Mouse (Mus musculus) gastrocnemius, adult 8-10 months (tissue): ENCODE measurements around the gene Zfp644. TPM values are rescaled to one million over a fixed set of nuclear protein-coding genes. Genes with fewer than 3 reads are reported as not detected.
"Not testable (repeated sequence)": the region's sequence is repeated elsewhere in the genome, so short reads cannot be mapped to it uniquely, and the experiment has no call there.

Source experiments
- DNase-seq, 2 experiments: peaks; one replicate each; pipeline ENCODE4 v3.0.0; 2022; ENCODE audit warnings: low spot score in 2 of 2
- total RNA-seq, 4 experiments: library from RNA; stranded (reverse); gene quantifications; 2 replicates each; pipeline ENCODE4 v1.2.4; 2022

Zfp644 gene
- 10 to 100 TPM; 46.7 to 56.8 (median 48.4) TPM for total RNA-seq

DNA sequence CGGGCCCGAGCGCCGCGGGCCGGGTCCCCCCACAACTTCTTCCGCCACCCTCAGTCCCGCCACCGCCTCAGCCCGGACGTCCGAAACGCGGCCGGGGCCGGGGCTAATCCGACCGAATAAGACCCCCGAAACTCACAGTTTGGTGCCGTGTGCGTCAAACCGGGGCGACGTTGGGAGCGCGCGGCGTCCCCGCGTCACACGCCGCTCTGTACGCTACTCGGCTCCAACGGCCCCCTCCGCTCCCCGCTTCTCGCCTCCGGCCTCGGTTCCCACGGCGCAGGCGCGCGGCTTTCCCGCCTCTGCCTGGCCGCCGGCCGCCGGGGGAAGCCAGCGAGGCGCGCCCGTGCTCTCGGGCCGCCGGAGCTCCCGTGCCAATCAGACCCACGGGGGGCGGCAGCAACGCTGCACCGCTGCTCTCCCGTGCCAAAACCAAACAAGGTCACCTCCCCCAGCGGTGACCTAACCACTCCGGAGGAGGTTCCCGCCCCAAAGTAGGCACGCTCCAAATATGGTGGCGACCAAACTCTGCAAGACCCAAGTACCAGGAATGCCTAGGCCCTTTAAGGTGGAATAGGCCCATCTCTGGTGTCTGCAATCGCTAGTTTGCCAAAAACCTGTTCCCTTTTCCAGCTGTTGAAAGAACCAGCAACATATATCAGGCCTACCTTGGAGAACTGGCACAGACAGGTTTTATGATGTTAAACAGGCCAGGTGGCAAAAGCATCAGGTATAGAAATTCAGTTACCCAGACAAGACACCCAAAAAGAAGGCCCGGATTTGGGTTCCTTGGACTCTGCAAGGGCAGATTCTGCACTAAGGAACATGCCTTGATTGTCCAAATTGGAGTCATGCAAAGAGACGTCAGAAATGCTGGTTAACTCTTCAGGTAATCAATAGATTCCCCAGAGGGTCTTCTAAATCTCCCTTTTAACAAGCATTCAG, at the start of gene Zfp644:
Zfp644 (minus strand) TSS at position 892 of the 942 bp plus-strand sequence.
- DNase-seq, result peak; percentile 71 to 83

DNA sequence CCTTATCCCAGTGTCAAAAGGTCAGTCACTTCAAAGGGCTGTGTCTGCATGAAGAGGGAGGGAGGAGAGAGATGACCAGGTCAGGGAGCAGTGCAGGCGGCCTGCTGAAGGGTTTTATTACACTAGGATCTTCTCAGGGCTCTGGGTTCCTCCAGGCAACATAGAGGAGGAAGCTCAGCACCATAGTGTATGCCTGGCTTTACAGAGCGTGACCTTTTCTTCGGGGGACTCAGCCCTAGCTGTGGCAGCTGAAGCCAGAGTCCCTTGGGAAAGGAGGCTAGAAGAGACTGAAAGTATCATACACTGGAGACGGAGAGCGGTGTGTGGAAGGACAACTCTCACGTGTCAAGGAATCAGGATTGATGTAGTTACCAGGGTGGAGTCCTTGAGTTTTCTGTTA, 42.6 kb upstream of the Zfp644 start:
- no peak for DNase-seq

DNA sequence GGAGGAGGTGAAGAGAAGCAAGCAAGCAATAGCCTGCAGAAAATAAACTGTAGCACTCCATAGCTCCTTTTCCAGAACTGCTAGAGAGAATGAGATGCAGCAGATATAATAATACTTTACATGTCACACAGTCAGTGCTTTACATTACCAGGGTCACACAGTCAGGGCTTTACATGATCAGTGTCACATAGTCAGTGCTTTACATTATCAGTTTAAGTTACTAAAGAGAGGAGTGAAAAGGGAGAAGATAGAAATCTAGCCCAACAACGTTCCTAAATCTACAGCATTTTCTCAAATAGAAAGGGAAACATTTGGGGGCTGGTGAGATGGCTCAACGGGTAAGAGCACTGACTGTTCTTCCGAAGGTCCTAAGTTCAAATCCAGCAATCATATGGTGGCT, 26.4 kb upstream of the Zfp644 start:
- DNase-seq, result no peak

DNA sequence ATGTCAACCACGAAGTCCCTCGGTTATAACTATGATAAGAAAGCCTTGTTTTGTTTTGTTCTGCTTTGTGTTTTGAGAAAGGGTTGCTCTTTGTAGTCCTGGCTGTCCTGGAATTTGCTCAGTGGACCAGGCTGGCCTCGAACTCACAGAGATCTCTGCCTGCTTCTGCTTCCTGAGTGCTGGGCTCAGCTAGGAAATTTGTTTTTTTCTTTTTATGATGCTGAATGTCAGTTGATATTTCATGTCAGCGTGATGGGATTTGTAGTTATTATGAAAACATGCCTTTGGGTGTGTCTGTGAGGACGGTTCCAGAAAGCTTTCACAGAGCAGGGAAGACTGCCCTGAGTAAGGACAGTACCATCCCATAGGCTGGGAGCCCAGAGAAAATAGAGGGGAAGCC, 25.7 kb upstream of the Zfp644 start:
- no peak for DNase-seq

DNA sequence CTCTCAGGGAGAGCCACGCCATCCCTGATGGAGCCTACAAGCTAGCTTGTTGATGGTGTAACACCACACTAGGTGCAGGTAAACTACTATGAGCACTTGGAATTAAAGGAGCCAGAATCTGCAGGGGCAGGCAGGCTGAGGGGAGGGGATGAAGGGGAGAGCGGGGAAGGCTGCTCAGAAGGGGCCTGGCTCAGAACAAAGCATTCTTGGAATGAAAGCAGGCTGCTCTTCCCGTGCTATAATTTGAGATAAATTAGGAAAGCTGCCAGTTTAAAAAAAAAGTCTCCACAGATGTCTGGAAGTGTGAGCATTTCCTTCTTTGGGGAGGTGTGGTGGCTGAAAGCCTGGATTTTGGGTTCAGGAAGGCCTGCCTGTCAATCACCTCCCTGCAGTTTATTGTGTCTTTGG, 14.8 kb upstream of the Zfp644 start:
- no peak for DNase-seq

DNA sequence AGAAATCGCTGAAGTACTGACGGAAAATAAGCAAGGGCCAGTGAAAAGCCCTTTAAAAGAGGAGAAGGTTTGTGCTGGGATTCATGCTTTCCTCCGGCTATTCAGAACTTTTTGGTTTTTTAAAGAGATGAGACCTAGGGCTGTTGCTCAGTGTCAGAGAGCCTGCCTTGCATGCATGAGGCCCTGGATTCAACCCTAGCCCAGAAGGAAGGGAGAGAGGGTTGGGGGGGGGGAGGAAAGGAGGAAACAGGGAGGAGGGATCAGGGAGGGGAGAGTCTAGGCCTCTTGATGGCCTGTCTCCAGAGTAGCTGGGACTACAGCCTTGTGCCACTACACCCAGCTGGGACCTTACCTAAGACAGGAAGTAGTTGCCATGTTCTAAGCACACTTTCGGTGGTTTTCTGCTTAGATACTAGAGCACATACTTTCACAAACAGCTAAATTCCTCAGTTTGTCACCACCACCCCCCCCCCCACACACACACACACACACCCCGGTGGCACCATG, 14.2 kb upstream of the Zfp644 start:
- no peak for DNase-seq

DNA sequence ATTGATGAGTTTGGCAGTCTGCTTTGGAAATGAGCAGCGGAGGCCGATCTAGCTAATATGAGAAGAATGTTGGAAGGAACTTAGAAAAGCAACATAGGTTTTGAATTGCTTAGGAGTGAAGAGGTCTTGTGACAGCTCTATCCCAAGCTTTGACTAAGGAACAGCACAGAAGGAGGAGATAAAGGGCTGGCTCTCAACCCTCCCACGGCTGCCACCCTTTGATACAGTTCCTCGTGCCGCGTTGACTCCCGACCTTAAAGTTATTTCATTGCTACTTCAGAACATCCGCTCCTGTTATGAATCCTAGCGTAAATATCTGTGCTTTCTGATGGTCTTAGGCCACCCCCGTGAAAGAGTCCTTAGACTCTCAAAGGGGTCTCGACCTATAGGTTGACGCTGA, 13.5 kb upstream of the Zfp644 start:
- no peak for DNase-seq

DNA sequence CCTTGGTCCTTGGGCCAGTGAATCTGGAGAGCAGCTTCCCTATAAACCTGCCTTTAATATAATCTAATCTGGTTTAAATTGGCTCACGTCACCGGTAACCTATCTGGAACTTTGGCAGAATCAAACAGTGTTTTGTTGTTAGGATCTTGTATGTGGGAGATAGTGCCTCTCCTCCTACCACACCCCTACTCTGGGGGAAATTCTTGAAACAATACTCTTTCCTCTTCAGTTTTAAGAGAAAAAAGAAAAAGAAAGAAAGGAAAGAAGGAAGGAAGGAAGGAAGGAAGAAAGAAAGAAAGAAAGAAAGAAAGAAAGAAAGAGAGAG, 13.0 kb upstream of the Zfp644 start:
- no peak for DNase-seq

DNA sequence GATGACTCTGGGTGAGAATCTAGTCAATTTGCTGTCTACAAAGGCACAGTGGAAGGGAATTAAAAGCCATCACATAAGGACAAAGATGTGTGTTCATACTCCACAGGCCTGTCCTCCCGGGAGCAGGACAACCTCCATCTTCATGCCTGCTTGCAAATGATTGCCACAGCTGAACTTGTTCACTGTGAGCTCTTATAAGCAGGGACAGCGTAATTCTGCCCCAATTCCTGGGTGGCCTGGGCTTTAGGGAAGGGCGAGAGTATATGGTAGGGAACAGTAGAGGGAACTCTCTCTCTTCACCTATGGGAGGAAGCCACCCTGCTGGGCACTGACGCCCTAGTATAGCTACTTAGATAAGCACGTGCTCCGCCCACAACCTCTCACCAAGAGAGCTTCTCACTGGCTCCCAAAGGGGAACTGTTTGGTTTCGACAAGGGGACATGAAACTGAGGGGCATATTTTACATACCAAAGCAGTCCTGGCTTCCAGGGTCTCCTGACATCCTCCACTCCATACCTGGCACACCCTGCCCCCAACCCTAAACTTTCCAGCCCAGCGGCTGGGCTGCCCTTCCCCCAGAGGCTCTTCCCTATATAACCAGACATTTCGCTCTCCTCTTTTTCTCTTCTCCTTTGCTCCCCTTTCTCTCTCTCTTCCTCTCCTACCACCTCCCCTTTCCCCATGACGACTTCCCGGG, 12.4 kb upstream of the Zfp644 start:
- DNase-seq, result no peak

DNA sequence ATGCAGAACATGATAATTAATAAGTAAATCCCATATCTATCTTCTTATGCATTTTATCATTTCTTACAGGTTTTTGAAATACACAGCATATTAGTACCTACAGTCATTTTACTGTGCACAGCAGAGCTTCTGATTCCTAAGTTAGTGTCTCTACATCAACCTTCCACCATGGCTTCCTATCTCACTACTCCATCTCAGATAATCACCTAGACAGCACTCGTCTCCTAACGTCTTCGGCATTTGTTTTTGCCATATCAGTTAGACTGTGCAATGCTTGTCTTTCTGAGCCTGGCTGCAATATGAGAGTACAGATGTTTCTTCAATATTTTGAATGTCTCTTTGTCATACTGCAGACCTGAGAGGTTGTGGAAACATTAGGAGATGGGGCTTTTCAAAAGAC, 9.3 kb upstream of the Zfp644 start:
- DNase-seq, result no peak

DNA sequence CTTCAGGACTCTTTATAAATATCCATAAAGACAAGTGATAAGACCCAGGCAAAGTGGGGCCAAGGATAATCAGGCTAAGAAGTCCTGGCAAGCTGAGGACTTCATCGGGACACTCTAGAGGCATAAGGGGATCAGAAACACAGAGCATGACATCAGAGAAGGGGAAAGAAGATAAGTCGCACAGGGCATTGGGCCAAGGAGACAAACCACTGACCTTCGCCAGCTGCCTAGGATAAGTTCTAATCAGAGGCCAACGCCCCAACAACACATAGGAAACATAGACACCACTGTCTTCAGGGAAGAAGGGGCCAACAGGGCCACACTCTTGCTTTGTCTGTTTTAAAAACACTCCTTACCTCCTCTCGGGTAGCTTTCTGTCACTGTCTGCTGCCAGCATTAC, 8.1 kb upstream of the Zfp644 start:
- no peak for DNase-seq

DNA sequence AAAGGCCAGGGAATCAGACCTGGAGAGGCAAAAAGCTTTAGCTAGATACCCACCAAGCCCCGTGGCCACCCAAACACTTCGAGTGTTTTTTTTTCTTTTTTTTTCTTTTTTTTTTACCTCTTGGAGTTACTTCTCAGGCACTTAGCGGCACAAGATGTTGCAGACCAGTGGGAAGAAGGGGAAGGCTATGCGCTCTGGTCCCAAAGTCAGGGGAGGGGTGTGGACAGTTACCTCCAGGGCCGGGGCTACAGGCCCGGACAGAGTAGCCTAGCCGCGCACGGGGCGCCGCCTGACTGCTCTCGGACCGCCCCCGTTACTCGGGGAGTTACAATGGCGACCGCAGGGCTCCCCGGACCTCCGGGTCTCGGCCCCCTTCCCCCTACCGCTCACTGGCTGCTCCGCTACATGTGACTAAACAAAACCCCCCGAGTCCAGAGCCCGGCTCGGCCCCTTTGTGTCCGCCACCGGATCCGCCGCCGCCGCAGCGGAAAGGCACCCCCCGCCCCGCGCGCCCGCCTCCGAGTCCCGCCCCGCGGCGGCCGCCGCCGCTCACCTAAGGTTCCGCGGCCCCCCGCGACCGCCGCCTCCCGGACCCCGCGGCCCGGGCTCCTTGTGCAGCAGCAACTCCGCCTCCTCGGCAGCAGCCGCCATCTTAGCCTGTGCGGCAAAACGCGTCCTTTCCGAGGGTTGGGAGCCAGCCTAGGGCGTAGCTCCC, 1.2 kb downstream of the Zfp644 start:
- DNase-seq, result peak; percentile 27 to 57

DNA sequence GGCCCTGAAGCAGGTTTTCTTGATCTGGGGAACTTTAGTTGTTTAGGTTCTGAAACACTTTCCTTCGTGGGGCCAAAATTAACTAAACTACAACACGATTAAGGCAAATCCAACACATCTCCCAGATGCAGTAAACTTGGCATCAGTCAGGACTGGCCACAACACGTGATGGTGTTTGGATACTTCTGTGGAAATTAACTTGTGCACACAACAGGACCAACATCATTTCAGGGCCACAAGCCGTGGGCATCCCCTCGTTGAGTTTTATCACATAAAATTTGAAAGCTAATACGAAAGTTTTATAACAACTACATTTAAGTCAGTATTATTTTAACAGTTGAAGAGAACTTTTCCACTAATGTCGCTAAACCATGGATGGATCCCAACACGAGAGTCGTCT, 1.9 kb downstream of the Zfp644 start:
- no peak for DNase-seq

DNA sequence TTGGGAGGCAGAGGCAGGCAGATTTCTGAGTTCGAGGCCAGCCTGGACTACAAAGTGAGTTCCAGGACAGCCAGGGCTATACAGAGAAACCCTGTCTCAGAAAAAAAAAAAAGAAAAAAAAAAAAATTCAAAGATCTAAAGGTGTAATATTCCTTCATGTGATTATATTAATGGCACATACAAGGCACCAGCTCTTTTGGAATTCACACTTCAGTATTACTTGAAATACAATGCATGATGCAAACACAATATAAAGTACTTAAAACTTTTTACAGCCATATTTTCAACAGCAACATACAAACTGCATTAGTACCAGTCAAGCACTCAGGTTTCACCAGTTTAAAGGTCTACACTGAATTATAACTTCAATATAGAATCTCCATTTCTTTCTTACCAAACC, 2.4 kb downstream of the Zfp644 start:
- no peak for DNase-seq

DNA sequence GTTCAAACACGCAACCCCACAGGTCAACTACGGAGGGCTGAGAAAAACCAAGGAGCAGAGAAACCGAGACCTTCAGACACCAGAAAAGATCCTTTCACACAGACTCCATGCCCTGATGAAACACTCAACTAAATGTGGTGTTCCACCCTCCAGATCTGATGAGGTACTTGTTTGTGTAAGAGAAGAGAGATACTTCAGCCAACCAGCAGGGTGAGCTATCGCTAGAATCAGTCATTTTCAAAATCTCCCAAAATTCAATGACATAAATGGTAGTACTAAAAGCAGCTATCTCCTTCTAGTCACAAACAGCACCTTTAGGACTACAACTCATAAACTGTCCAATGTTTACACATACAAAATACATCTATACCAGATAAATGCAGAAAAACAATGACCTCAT, 4.1 kb downstream of the Zfp644 start:
- no peak for DNase-seq

DNA sequence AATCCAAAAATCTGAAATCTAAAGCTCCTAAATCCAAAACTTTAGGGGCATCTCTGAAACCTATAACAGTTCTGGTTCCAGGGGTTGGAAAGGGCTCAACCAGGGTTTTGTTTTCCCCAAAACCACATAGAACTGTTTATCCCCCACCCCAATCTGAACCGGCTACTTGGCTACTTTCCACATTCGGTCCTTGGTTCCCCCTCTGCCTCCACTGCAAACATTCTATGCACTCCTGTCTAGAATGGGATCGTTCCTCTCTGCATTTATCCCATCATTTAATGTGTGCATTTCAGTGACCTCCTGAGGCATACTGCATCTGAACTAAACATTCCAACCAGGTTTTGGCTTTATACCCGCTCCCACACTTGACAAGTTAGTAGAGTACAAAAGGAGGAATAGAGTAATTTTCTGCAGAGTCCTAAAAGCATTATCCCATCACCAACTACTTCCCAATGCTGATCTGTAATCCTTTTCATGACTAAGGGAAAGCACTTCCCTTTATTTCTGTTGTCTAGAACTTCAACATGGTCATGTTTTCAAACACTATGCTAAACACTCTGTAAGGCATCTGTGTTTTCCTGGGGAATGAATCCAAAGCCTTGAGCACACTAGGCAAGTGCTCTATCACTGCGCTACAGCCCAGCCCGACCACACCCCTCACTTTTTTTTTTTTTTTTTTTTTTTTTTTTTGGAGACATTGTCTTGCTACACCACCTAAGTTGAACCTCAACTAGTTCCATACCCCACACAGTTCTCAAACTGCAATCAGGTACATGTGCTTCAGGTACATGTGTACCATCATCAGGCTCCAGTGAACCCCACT, 16.2 kb downstream of the Zfp644 start:
- DNase-seq, result no peak

DNA sequence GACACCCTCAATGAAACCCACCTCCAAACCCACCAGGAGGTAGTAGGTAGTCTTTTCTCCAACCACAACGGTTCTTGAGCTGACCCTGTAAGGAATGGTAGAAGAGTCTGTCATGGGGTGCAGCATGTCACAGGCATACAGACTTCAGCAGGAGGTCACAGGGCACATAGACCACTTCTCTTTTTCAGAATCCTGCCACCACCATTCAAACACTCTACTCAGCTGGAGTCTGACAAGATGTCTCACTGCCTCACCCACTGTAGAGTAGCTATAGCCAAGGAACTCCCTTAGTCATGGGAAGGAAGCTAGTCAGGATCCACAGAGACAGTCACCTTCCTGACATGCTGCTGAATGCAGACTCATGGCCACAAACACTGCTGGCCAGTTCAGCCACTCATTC, 17.4 kb downstream of the Zfp644 start:
- no peak for DNase-seq

DNA sequence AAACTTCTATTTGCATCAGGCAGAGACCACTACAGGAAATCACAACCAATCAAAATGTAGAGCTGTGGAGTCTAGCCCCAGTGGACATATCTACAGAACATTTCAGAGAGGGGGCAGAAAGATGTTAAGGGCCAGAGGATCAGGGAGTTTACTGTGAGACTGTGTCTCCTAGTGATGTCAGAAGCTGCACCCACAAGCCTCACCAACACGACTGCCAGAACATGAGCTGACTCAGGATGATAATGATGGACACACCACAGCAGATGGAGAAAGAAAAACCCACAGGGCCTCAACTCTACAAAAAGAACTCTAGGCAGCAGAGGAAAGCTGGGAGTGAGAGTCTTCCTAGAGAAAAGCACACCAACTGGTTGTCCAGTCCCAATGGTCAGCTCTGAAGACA, 18.3 kb downstream of the Zfp644 start:
- DNase-seq, result not testable (repeated sequence)

DNA sequence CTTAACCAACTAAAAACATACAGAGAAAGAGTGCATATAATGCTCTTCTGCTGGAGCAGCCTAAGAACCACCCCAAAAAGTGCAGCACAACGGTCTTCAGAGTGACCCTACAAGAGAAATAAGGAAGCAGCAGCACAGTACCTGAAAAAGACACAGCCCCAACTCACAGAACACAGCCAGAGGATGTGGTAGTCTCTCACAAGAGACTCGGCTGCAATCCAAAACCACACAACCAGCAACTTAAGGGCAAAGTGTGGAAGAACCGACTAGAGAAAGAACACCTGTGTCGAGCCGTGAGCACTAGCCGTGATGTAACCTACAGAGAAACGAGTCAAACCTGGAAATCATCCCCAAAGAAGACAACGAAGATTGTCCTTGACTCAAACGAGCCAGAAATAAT, 20.3 kb downstream of the Zfp644 start:
- DNase-seq, result no peak

DNA sequence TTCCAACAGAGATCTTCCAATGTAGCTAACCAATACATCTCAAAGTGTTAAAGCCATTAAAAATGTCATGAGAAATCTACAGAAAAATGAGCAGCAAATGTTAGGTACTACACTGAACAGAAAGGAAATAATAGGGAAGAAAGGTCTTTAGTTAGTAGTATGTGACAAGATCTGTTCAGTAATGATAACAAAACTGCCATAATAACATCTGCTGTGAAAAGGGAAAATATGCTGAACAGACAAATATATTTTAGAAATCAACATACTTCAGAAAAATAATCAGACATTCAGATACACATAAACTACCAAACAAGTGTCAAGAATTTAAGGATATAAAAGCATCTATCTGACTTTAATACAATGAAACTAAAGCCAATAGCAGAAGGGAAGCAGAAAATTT, 24.5 kb downstream of the Zfp644 start:
- DNase-seq, result no peak

DNA sequence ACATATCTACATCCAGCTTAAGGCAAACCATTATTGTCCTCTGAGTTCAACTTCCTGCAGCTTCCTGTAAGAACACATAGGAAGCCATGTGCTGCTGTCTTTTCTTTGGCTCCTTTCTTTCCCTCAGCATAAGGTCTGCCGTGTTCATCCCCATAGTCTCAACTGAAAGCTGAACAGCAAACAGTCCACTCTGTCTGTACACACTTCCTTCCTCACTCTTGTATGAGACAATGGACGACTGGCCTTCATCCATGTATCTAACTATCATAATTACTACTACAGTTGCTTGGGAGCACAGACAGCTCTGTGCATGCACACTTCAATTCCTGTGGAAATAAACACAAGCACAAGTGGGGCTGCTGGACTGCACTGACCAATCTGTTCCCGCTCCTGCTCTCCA, 25.2 kb downstream of the Zfp644 start:
- DNase-seq, result no peak
